Mouse (Mus musculus) ZHBTc4 (cell line): Measurements from ENCODE around the gene Skint3.

Source experiments
- DNase-seq: peaks from one replicate; pipeline ENCODE4 v3.0.0-alpha.2; 2011; ENCODE audit warnings: low read depth, low spot score

Skint3 gene

DNA sequence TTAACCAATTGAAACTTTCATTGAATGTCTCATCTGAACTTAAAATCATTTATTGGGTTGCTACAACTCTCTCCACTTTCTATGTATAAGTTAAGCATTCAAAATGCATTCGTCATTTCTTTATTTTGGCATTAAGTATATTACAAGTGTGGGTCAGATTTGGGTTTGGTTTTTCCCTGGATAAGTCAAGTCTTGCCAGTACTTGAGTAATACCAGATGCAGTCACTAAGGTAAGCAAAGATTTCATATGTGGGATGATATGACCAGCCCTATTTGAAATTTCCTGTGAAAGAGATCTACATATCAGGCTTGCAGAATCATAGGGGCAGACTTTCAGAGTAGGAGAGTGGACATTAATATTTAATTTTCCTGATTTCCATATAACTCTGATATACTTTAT, at the start of gene Skint3:
Gene Skint3 (plus strand): TSS at position 301 of the 400 bp plus-strand sequence.
- no peak for DNase-seq

GRCm38 (mm10) chr4:112243416-112243815, 11.4 kb downstream of the Skint3 start:
- no peak for DNase-seq

- DNase-seq = no peak
Observed at GRCm38 (mm10) chr4:112243951-112244350, 11.9 kb downstream of the Skint3 start.

GRCm38 (mm10) chr4:112256022-112256421, 24.0 kb downstream of the Skint3 start:
- DNase-seq = no peak

DNA sequence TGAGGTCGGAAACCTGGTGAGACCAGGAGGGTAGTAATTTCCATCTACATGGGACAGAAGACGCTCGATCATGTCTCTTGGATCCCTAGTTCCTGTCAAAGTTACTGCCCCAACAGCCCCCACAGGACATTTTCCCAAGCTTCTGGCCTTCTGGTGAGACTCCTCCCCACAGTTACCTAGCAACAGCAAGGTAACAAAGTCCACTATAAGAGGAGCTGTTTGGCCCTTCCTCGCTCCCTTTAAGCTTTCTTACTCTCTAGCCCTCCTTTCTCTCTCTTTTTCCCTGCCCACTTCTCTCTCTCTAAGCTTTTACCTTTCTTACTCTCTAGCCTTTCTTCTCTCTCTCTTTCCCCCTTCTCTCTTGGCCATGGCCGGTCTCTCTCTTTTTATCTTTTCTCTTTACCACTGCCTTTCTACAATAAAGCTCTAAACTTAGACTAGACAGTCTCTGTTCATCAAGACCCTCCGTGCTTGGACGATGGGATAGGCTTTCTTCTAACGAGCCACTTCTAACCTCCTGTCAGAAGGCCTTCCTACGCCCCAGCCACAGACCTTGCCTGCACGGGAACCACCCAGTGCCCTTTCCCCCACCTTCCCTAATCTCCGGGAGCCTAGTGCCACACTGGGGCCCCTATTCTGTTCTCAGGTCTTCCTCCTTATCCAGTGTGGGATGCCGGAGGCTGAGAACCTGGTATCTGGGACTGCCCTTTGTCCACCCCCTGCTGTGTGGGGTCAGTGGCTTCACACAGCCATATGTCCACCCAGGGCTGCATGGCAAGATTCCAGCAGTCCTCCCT, 55.3 kb downstream of the Skint3 start:
- no peak for DNase-seq

- no peak for DNase-seq
Observed at GRCm38 (mm10) chr4:112288396-112288795, 56.4 kb downstream of the Skint3 start.

GRCm38 (mm10) chr4:112302305-112302704, 70.3 kb downstream of the Skint3 start:
- no peak for DNase-seq

GRCm38 (mm10) chr4:112302855-112303509, 70.9 kb downstream of the Skint3 start:
- DNase-seq = no peak

GRCm38 (mm10) chr4:112349111-112349510, 117.1 kb downstream of the Skint3 start:
- DNase-seq = peak; percentile 1
